Mouse (Mus musculus) C2C12 (cell line): ENCODE results near the gene Col23a1. TPM values are rescaled to one million over a fixed set of nuclear protein-coding genes. Genes with fewer than 3 reads are reported as not detected.

ENCODE experiments used
- H3K27me3 ChIP-seq: one replicate; pipeline ENCODE4 v1.6.1; 2011; ENCODE audit not compliant: control insufficient read depth, insufficient read depth, insufficient read length
- H3K36me3 ChIP-seq: one replicate; pipeline ENCODE4 v1.6.1; 2011; ENCODE audit not compliant: control insufficient read depth, insufficient read depth
- H3K4me3 ChIP-seq: one replicate; pipeline ENCODE4 v1.5.1; 2011; ENCODE audit warnings: mild to moderate bottlenecking, control low read depth; ENCODE audit not compliant: poor library complexity, insufficient read depth, severe bottlenecking
- H3K79me2 ChIP-seq: one replicate; pipeline ENCODE4 v1.6.1; 2011; ENCODE audit not compliant: control insufficient read depth, insufficient read depth
- H3K79me3 ChIP-seq: one replicate; pipeline ENCODE4 v1.6.1; 2011; ENCODE audit warnings: low read depth, control low read depth
- H3ac ChIP-seq: one replicate; pipeline ENCODE3; 2011; ENCODE audit warnings: low read depth; ENCODE audit not compliant: control insufficient read depth, insufficient read length
- CEBPB ChIP-seq: IDR thresholded peaks from one replicate; pipeline ENCODE4 v1.6.1; 2011; ENCODE audit warnings: low read depth, mild to moderate bottlenecking, control low read depth, moderate library complexity
- CTCF ChIP-seq: IDR thresholded peaks from one replicate; pipeline ENCODE4 v1.5.1; 2011; ENCODE audit not compliant: control insufficient read depth, insufficient read depth, insufficient read length
- FOSL1 ChIP-seq: IDR thresholded peaks from one replicate; pipeline ENCODE4 v1.8.0; 2011; ENCODE audit warnings: mild to moderate bottlenecking, low read length; ENCODE audit not compliant: poor library complexity, insufficient read depth, severe bottlenecking
- MAX ChIP-seq: IDR thresholded peaks from one replicate; pipeline ENCODE4 v1.6.1; 2011; ENCODE audit warnings: mild to moderate bottlenecking, control low read depth
- MYOD1 ChIP-seq: IDR thresholded peaks from one replicate; pipeline ENCODE4 v1.6.1; 2011; ENCODE audit warnings: low read depth; ENCODE audit not compliant: control insufficient read depth, insufficient read length
- MYOG ChIP-seq: IDR thresholded peaks from one replicate; pipeline ENCODE4 v1.6.1; 2011; ENCODE audit not compliant: control insufficient read depth, insufficient read length; ENCODE audit errors: extremely low read depth
- USF1 ChIP-seq: IDR thresholded peaks from one replicate; pipeline ENCODE4 v1.6.1; 2011; ENCODE audit warnings: low read depth, mild to moderate bottlenecking, control low read depth, moderate library complexity
- polyA plus RNA-seq: library from polyadenylated mRNA; unstranded; fragments of >200 nt; fragmentation: generic; extraction: Trizol; gene quantifications from one replicate; pipeline ENCODE4 v1.2.1, GENCODE M21; 2012; ENCODE audit warnings: missing spikeins

The Col23a1 gene
- polyA plus RNA-seq, 1 experiment, result 0.43 TPM

DNA sequence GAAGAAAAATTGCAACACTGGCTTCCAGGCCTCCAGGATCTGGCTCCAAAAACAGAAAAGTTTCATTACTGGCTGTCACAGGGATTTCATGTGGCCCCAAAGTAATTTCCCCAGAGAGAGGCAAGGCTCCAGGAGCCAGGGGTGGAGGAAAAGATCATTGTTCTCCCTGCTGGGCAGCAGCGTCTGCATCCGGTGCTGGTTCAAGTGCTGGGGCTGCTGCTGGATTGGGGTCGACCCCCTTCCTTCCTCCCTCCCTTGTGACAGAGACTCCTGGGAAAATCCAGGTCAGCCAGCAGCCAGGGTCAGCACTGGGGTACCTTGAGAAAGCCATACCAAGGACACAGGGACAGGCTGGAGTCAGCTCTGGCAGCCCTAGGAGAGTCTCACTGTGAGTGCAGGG, 129.1 kb downstream of the Col23a1 start:
- H3K79me2 ChIP-seq, result no peaks in the 10 kb centered on the region
- no peak overlapping the region for H3ac ChIP-seq
- no peaks in the 10 kb centered on the region for H3K36me3 ChIP-seq
- H3K79me3 ChIP-seq, result no peaks in the 10 kb centered on the region
- no peaks in the 10 kb centered on the region for H3K27me3 ChIP-seq
- no peak overlapping the region for H3K4me3 ChIP-seq
- TF ChIP-seq USF1 (no peak), CEBPB (no peak), MAX (no peak), MYOG (no peak), MYOD1 (no peak), CTCF (no peak), FOSL1 (no peak)

GRCm38 (mm10) chr11:51421878-51422277, 132.2 kb downstream of the Col23a1 start:
- Histone ChIP-seq H3K79me2 (no peaks in the 10 kb centered on the region), H3K27me3 (peaks cover 6% of the 10 kb centered on the region), H3ac (no peak overlapping the region), H3K79me3 (no peaks in the 10 kb centered on the region), H3K4me3 (no peak overlapping the region), H3K36me3 (no peaks in the 10 kb centered on the region)
- TF ChIP-seq MYOD1 (no peak), FOSL1 (no peak), CTCF (no peak), MAX (no peak), CEBPB (no peak), MYOG (no peak), USF1 (no peak)

GRCm38 (mm10) chr11:51422713-51423112, 133.0 kb downstream of the Col23a1 start:
- H3K4me3 ChIP-seq, result no peak overlapping the region
- H3K79me3 ChIP-seq, result no peaks in the 10 kb centered on the region
- H3K36me3 ChIP-seq, result no peaks in the 10 kb centered on the region
- no peak for TF ChIP-seq CEBPB
- H3ac ChIP-seq, result no peak overlapping the region
- H3K27me3 ChIP-seq, result peaks cover 6% of the 10 kb centered on the region
- no peaks in the 10 kb centered on the region for H3K79me2 ChIP-seq

- Histone ChIP-seq H3K79me3 (no peaks in the 10 kb centered on the region), H3K27me3 (peaks cover 11% of the 10 kb centered on the region), H3K36me3 (no peaks in the 10 kb centered on the region), H3ac (no peak overlapping the region), H3K79me2 (no peaks in the 10 kb centered on the region), H3K4me3 (no peak overlapping the region)
- TF ChIP-seq FOSL1 (no peak), USF1 (no peak), CTCF (no peak), MYOD1 (no peak), MAX (no peak), CEBPB (no peak), MYOG (no peak)
Measured at GRCm38 (mm10) chr11:51426155-51426554, 136.4 kb downstream of the Col23a1 start.

DNA sequence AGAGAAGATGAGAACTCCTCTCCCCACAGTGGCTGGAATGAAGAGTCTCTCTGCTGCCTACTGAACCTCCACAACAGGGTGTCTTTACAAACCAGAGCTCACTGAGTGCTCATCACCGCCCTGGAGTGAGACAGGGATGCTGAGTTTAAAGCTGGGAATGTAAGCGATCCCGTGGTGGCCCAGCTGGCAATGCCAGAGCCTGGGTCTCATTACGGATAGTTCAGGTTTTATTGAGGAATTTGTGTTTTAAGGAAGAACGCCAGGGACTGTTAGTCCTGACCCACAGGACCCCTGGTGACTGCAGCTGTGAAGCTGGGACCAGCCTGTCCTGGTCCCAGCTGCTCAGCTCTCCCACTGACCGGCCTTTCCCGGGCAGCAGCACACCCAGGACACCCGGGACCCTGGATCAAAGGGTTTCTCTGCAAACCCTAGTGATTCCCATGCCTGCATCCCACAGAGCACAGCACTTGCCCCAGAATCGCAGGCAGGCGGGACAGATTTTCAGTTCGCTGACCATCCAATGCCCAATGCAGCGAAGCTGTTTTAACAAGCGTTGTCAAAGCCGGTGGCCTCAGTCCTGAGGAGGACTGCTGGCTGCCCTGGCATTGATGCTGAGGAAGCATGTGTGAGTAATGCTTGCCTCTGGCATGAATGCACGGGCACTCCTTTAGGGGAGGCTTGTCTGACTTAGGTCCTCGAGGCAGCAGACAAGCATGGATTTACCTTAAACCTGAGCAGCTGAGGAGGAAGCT, 139.9 kb downstream of the Col23a1 start:
- TF ChIP-seq USF1, result no peak
- no peak for TF ChIP-seq CTCF
- no peak for TF ChIP-seq FOSL1
- TF ChIP-seq CEBPB, result no peak
- no peak for TF ChIP-seq MYOG
- no peak for TF ChIP-seq MYOD1
- no peak for TF ChIP-seq MAX
- H3K4me3 ChIP-seq, result no peak overlapping the region

GRCm38 (mm10) chr11:51430180-51430578, 140.5 kb downstream of the Col23a1 start:
- peaks cover 8% of the 10 kb centered on the region for H3K27me3 ChIP-seq
- H3ac ChIP-seq, result no peak overlapping the region
- no peaks in the 10 kb centered on the region for H3K79me2 ChIP-seq
- H3K36me3 ChIP-seq, result no peaks in the 10 kb centered on the region
- H3K4me3 ChIP-seq, result no peak overlapping the region
- no peaks in the 10 kb centered on the region for H3K79me3 ChIP-seq
- no peak for TF ChIP-seq MYOG
- TF ChIP-seq CEBPB, result no peak
- TF ChIP-seq USF1, result no peak
- TF ChIP-seq MYOD1, result no peak
- no peak for TF ChIP-seq CTCF
- no peak for TF ChIP-seq FOSL1
- no peak for TF ChIP-seq MAX

More for the DNA sequence above, 139.9 kb downstream of the Col23a1 start:
- H3ac ChIP-seq, result no peak overlapping the region
- H3K79me3 ChIP-seq, result no peaks in the 10 kb centered on the region
- no peaks in the 10 kb centered on the region for H3K79me2 ChIP-seq
- no peaks in the 10 kb centered on the region for H3K36me3 ChIP-seq
- H3K27me3 ChIP-seq, result peaks cover 11% of the 10 kb centered on the region
